Mouse (Mus musculus) myocyte (in vitro differentiated cells): ENCODE results near the gene A730071L15Rik. TPM values are rescaled to one million over a fixed set of nuclear protein-coding genes. Genes with fewer than 3 reads are reported as not detected.

ENCODE experiments used
- H3K27me3 ChIP-seq: one replicate; pipeline ENCODE4 v1.6.1; 2011; ENCODE audit not compliant: control insufficient read depth, insufficient read depth, insufficient read length
- H3K36me3 ChIP-seq: one replicate; pipeline ENCODE4 v1.6.1; 2011; ENCODE audit not compliant: control insufficient read depth, insufficient read depth
- H3K4me2 ChIP-seq: one replicate; pipeline ENCODE4 v1.6.1; 2011; ENCODE audit warnings: low read depth, control low read depth
- H3K4me3 ChIP-seq: one replicate; pipeline ENCODE4 v1.5.1; 2011; ENCODE audit warnings: mild to moderate bottlenecking, control low read depth, moderate library complexity
- H3K79me2 ChIP-seq: one replicate; pipeline ENCODE4 v1.6.1; 2011; ENCODE audit not compliant: control insufficient read depth, insufficient read depth
- H3ac ChIP-seq: one replicate; pipeline ENCODE4 v1.6.1; 2011; ENCODE audit not compliant: control insufficient read depth, insufficient read length
- CEBPB ChIP-seq: IDR thresholded peaks from 2 replicates; pipeline ENCODE4 v1.6.1; 2011; ENCODE audit warnings: mild to moderate bottlenecking, moderate library complexity; ENCODE audit not compliant: poor library complexity, insufficient read depth, severe bottlenecking
- E2F4 ChIP-seq: IDR thresholded peaks from one replicate; pipeline ENCODE4 v1.6.1; 2011; ENCODE audit warnings: mild to moderate bottlenecking, control low read depth, moderate library complexity; ENCODE audit not compliant: insufficient read depth
- MAX ChIP-seq: IDR thresholded peaks from one replicate; pipeline ENCODE4 v1.6.1; 2011; ENCODE audit warnings: low read depth, mild to moderate bottlenecking, control low read depth
- MYOD1 ChIP-seq, 3 experiments: IDR thresholded peaks; one replicate each; pipeline ENCODE4 v1.6.1; 2011; ENCODE audit warnings: control low read depth in 2 of 3, low read depth in 2 of 3, mild to moderate bottlenecking in 2 of 3, moderate library complexity in 1 of 3; ENCODE audit not compliant: insufficient read length in 2 of 3, control insufficient read depth in 1 of 3
- MYOG ChIP-seq, 3 experiments: IDR thresholded peaks; one replicate each; pipeline ENCODE4 v1.6.1; 2011; ENCODE audit warnings: control low read depth in 2 of 3, low read depth in 2 of 3, mild to moderate bottlenecking in 2 of 3; ENCODE audit not compliant: insufficient read length in 2 of 3, control insufficient read depth in 1 of 3, insufficient read depth in 1 of 3
- POLR2A ChIP-seq: IDR thresholded peaks from one replicate; pipeline ENCODE4 v1.6.1; 2011; ENCODE audit warnings: low read depth, mild to moderate bottlenecking, control low read depth, moderate library complexity; ENCODE audit not compliant: insufficient read length
- POLR2AphosphoS2 ChIP-seq: IDR thresholded peaks from one replicate; pipeline ENCODE4 v1.6.1; 2011; ENCODE audit warnings: low read depth, control low read depth; ENCODE audit not compliant: insufficient read length
- REST ChIP-seq: IDR thresholded peaks from one replicate; pipeline ENCODE4 v1.6.1; 2011; ENCODE audit warnings: mild to moderate bottlenecking, control low read depth, moderate library complexity; ENCODE audit not compliant: insufficient read depth, insufficient read length
- SRF ChIP-seq: IDR thresholded peaks from one replicate; pipeline ENCODE4 v1.6.1; 2011; ENCODE audit warnings: low read depth; ENCODE audit not compliant: control insufficient read depth, insufficient read length
- TCF12 ChIP-seq: IDR thresholded peaks from one replicate; pipeline ENCODE4 v1.6.1; 2011; ENCODE audit warnings: mild to moderate bottlenecking, control low read depth; ENCODE audit not compliant: poor library complexity, insufficient read depth, severe bottlenecking
- TCF3 ChIP-seq: IDR thresholded peaks from one replicate; pipeline ENCODE4 v1.6.1; 2011; ENCODE audit warnings: low read depth, control low read depth; ENCODE audit not compliant: insufficient read length
- USF1 ChIP-seq: IDR thresholded peaks from one replicate; pipeline ENCODE4 v1.6.1; 2011; ENCODE audit warnings: low read depth, mild to moderate bottlenecking, control low read depth, moderate library complexity
- polyA plus RNA-seq: library from polyadenylated mRNA; unstranded; fragments of >200 nt; fragmentation: generic; extraction: Trizol; gene quantifications from one replicate; pipeline ENCODE4 v1.2.1, GENCODE M21; 2012; ENCODE audit warnings: missing spikeins

Gene A730071L15Rik
- polyA plus RNA-seq, 1 experiment = 0.07 TPM

- TF ChIP-seq POLR2A (no peak), SRF (no peak), POLR2AphosphoS2 (no peak), MYOD1 (IDR thresholded peaks at IDR 0.05; ENCODE audit: control insufficient read depth in 1 of 3, insufficient read length in 2 of 3, low read depth in 2 of 3) (no peak), REST (no peak), MAX (no peak), E2F4 (no peak), CEBPB (no peak), USF1 (no peak), TCF3 (no peak), MYOG (IDR thresholded peaks at IDR 0.05; ENCODE audit: control insufficient read depth in 1 of 3, insufficient read depth in 1 of 3, insufficient read length in 2 of 3, low read depth in 2 of 3) (no peak), TCF12 (no peak)
- H3K79me2 ChIP-seq = no peaks in the 10 kb centered on the region
- H3K27me3 ChIP-seq = peaks cover 14% of the 10 kb centered on the region
- no peak overlapping the region for H3K4me3 ChIP-seq
- no peaks in the 10 kb centered on the region for H3K36me3 ChIP-seq
- H3K4me2 ChIP-seq = no peak overlapping the region
- H3ac ChIP-seq = no peak overlapping the region
These were observed 7.3 kb downstream of the A730071L15Rik start for GRCm38 (mm10) chr11:6207090-6207489.

GRCm38 (mm10) chr11:6208158-6208557 is 8.3 kb downstream of the A730071L15Rik start:
- TF ChIP-seq MAX (no peak), CEBPB (no peak)
- H3K4me2 ChIP-seq = no peak overlapping the region
- H3K36me3 ChIP-seq = no peaks in the 10 kb centered on the region
- no peak overlapping the region for H3ac ChIP-seq
- H3K27me3 ChIP-seq = peaks cover 20% of the 10 kb centered on the region
- H3K4me3 ChIP-seq = no peak overlapping the region
- no peaks in the 10 kb centered on the region for H3K79me2 ChIP-seq

- no peak overlapping the region for H3K4me3 ChIP-seq
- H3K36me3 ChIP-seq = no peaks in the 10 kb centered on the region
- TF ChIP-seq SRF (no peak), POLR2AphosphoS2 (no peak), MYOG (IDR thresholded peaks at IDR 0.05; ENCODE audit: control insufficient read depth in 1 of 3, insufficient read depth in 1 of 3, insufficient read length in 2 of 3, low read depth in 2 of 3) (no peak), TCF3 (no peak), TCF12 (no peak), POLR2A (no peak), REST (no peak), USF1 (no peak), MYOD1 (IDR thresholded peaks at IDR 0.05; ENCODE audit: control insufficient read depth in 1 of 3, insufficient read length in 2 of 3, low read depth in 2 of 3) (no peak), MAX (no peak), E2F4 (no peak), CEBPB (no peak)
- peaks cover 44% of the 10 kb centered on the region for H3K27me3 ChIP-seq
- H3K79me2 ChIP-seq = no peaks in the 10 kb centered on the region
- H3ac ChIP-seq = no peak overlapping the region
- H3K4me2 ChIP-seq = no peak overlapping the region
These were observed 17.0 kb downstream of the A730071L15Rik start for GRCm38 (mm10) chr11:6216834-6217233.

- Histone ChIP-seq H3K79me2 (no peaks in the 10 kb centered on the region), H3K4me3 (no peak overlapping the region), H3K27me3 (peaks cover 43% of the 10 kb centered on the region), H3K4me2 (no peak overlapping the region), H3ac (no peak overlapping the region), H3K36me3 (no peaks in the 10 kb centered on the region)
- TF ChIP-seq MAX (no peak), CEBPB (no peak), SRF (no peak), TCF3 (no peak), POLR2AphosphoS2 (no peak)
These were observed 18.5 kb downstream of the A730071L15Rik start for GRCm38 (mm10) chr11:6218189-6218896.

- H3K36me3 ChIP-seq = no peaks in the 10 kb centered on the region
- H3K4me2 ChIP-seq = no peak overlapping the region
- TF ChIP-seq MYOD1 (IDR thresholded peaks at IDR 0.05; ENCODE audit: control insufficient read depth in 1 of 3, insufficient read length in 2 of 3, low read depth in 2 of 3) (no peak), SRF (no peak), TCF12 (no peak), POLR2AphosphoS2 (no peak), TCF3 (no peak), POLR2A (no peak), MAX (no peak), REST (no peak)
- peaks cover 32% of the 10 kb centered on the region for H3K27me3 ChIP-seq
- H3K4me3 ChIP-seq = no peak overlapping the region
- H3K79me2 ChIP-seq = no peaks in the 10 kb centered on the region
- H3ac ChIP-seq = no peak overlapping the region
These were observed 20.1 kb downstream of the A730071L15Rik start for GRCm38 (mm10) chr11:6219967-6220366.
